8 mouse cellular contexts compared by ENCODE assay signal in genomic region chr19:44284025-44284695, GRCm38 (mm10). TPM values are rescaled to one million over a fixed set of nuclear protein-coding genes. Genes with fewer than 3 reads are reported as not detected.
DNase-seq lines count a peak whose midpoint lies in the region; ATAC-seq and TF ChIP-seq lines count a peak whose summit lies in the region.

No protein-coding gene starts in this region.

- TF ChIP-seq CTCF in olfactory bulb, adult 2 months (IDR thresholded peaks at IDR 0.05; ENCODE audit: insufficient read depth, low read depth, low read length), result no peak

- H3K4me3 ChIP-seq in lung, embryonic 15.5 days, result peak overlapping the region; percentile 41
- peak overlapping the region; percentile 52 for H3K4me3 ChIP-seq in olfactory bulb, adult 2 months (ENCODE audit: insufficient read depth, low read depth, low read length)

- WGBS in lung, embryonic 15.5 days, result under 1% methylated on average over 37 of the region's 38 CpGs
- WGBS in olfactory bulb, adult 2 months, result under 1% methylated on average over 37 of the region's 38 CpGs

- peak overlapping the region; percentile 78 for H3K4me2 ChIP-seq in lung, embryonic 15.5 days

- H3K36me3 ChIP-seq in lung, embryonic 15.5 days, result no peaks in the 10 kb centered on the region

- peak; percentile 95 for DNase-seq in MN1 (ENCODE audit: low spot score)
- DNase-seq in cerebellum, adult 8-10 months, result peak; percentile 85
- DNase-seq in forelimb bud, embryonic 11.5 days (ENCODE audit: low read depth, low spot score), result peak; percentile 98
- peak; percentile 75 for DNase-seq in layer of hippocampus, adult 9-10 months (ENCODE audit: low spot score)
- DNase-seq in thymus, adult 18-20 months, result peak; percentile 95 to 97

- no peaks in the 10 kb centered on the region for H3K9me3 ChIP-seq in lung, embryonic 15.5 days

- H3K9ac ChIP-seq in lung, embryonic 15.5 days, result peak overlapping the region; percentile 55

- H3K27me3 ChIP-seq in lung, embryonic 15.5 days, result no peaks in the 10 kb centered on the region

- H3K27ac ChIP-seq in lung, embryonic 15.5 days, result peak overlapping the region; percentile 98
- peak overlapping the region; percentile 99 for H3K27ac ChIP-seq in olfactory bulb, adult 2 months (ENCODE audit: insufficient read depth, low read depth, low read length)

- ATAC-seq in hematopoietic stem cell, adult 5-6 weeks (replicated peaks in 1 of 2; ENCODE audit: insufficient read depth in 1 of 2, low FRiP score in 2 of 2, low TSS enrichment in 1 of 2, low read depth in 1 of 2, poor library complexity in 2 of 2, severe bottlenecking in 2 of 2), result peak; percentile 88 to 93
- ATAC-seq in lung, embryonic 15.5 days (ENCODE audit: borderline replicate concordance, extremely low read depth, low FRiP score, low TSS enrichment), result peak; percentile 98

- TF ChIP-seq POLR2A in olfactory bulb, adult 2 months (IDR thresholded peaks at IDR 0.05; ENCODE audit: insufficient read depth, low read depth, low read length), result peak; percentile 46; the same call in 1 of the 2 replicates

- peaks cover 78% of the 10 kb centered on the region for H3K4me1 ChIP-seq in lung, embryonic 15.5 days
- peaks cover 22% of the 10 kb centered on the region for H3K4me1 ChIP-seq in olfactory bulb, adult 2 months (ENCODE audit: control insufficient read depth, insufficient read depth, low read length)

RNA-seq across cellular contexts. Expression of gene Scd2, which starts 9.3 kb away (rescaled TPM):
- 126 and 150 TPM in 2 replicates for total RNA-seq in hematopoietic stem cell, adult 5-6 weeks (2017)
- 210 and 224 TPM in 2 replicates for polyA plus RNA-seq in lung, embryonic 15.5 days (2015; fragmentation: Nextera tagmentation; extraction: Ambion mirVana)
- 299 and 337 TPM in 2 replicates for polyA plus RNA-seq in olfactory bulb, adult 2 months (2012; ENCODE audit: insufficient read depth, insufficient read length, low replicate concordance, missing spikeins)

RNA-seq across cellular contexts. Expression of gene Scd4, which starts 48.7 kb away (rescaled TPM):
- total RNA-seq in hematopoietic stem cell, adult 5-6 weeks (2017), result 0.05 and 0.31 TPM in 2 replicates
- 0.15 and 0.35 TPM in 2 replicates for polyA plus RNA-seq in lung, embryonic 15.5 days (2015; fragmentation: Nextera tagmentation; extraction: Ambion mirVana)
- not detected in 2 replicates for polyA plus RNA-seq in olfactory bulb, adult 2 months (2012; ENCODE audit: insufficient read depth, insufficient read length, low replicate concordance, missing spikeins)

Comparison
In these comparisons a context has a peak if more than half of its experiments do, and no peak if none do; other contexts are left out.
1. Peak in every context shown above with its lines: DNase-seq, ATAC-seq, H3K4me3 ChIP-seq and H3K27ac ChIP-seq.